Mouse (Mus musculus) G1E (cell line): ENCODE measurements around the gene Pdpk1.

Experiments
- CTCF ChIP-seq: IDR thresholded peaks from 2 replicates; pipeline ENCODE4 v1.5.1; 2012; ENCODE audit warnings: low read depth, low read length, inconsistent platforms, mixed read lengths
- GATA1 ChIP-seq: IDR thresholded peaks from 2 replicates; pipeline ENCODE4 v1.6.1; 2012; ENCODE audit warnings: borderline replicate concordance, low read length, inconsistent platforms, mixed read lengths
- POLR2AphosphoS5 ChIP-seq: IDR thresholded peaks from 2 replicates; pipeline ENCODE4 v1.6.1; 2012; ENCODE audit warnings: low read depth, low read length, inconsistent platforms; ENCODE audit not compliant: insufficient replicate concordance
- TAL1 ChIP-seq: conservative IDR thresholded peaks from 2 replicates; pipeline ENCODE4 v1.6.1; 2012; ENCODE audit warnings: low read depth, low read length, inconsistent platforms, mixed read lengths

DNA sequence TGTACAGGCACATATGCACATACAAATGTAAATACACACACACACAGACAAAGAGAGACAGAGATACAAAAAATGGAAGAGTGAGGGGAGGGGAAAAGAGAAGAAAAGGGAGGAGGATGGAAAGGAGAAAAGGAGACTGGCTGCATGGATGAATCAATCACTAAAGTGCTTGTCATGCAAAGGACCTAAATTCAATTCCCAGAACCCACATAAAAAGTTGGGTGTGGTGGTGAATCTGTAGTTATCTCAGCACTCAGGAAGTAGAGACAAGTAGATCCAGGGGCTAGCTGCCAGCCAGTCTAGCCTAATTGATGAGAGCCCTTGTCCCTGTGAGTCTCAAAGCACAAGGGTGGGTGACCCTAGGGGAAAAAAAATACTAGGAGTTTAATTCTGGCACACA is 16.7 kb downstream of the Pdpk1 start:
- TF ChIP-seq POLR2AphosphoS5, result no peak
- no peak for TF ChIP-seq CTCF
- TF ChIP-seq GATA1, result no peak
- no peak for TF ChIP-seq TAL1
